Mouse (Mus musculus) spleen, adult 12 weeks (tissue): ENCODE measurements around the gene Krtap20-2.
"Not testable (repeated sequence)": the region's sequence is repeated elsewhere in the genome, so short reads cannot be mapped to it uniquely, and the experiment has no call there.

Experiments
- DNase-seq: peaks from one replicate; pipeline ENCODE4 v3.0.0; 2022; ENCODE audit warnings: low spot score

Gene Krtap20-2

GRCm38 (mm10) chr16:89205561-89205960, at the start of gene Krtap20-2:
Gene Krtap20-2, plus strand, starts transcription at chr16:89205861.
- DNase-seq: no peak

GRCm38 (mm10) chr16:89157652-89158051, 48.0 kb upstream of the Krtap20-2 start, which contains the start of gene Gm9789:
Gene Gm9789, plus strand, starts transcription at chr16:89157952.
- DNase-seq: no peak

DNA sequence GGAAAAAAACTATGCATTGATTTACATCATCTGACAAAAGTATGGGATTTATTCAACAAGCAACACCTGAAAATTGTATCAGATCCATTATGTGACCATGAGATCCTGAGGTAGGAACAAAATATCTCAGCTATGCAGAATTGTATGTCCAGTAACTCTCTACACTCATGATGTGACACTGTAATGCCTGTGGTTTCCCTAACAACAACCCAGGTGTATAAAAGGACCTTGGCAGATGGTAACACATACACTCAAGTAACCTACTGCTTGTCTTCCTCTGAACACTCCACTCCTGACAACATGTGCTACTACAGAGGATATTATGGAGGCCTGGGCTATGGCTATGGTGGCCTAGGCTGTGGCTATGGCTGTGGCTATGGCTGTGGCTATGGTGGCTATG, 36.5 kb upstream of the Krtap20-2 start, which contains the start of gene Gm7735:
TSS of gene Gm7735 (plus strand) at position 301 of the 400 bp plus-strand sequence.
- DNase-seq: not testable (repeated sequence)

- DNase-seq: no peak
Observed at GRCm38 (mm10) chr16:89174435-89174834, 31.2 kb upstream of the Krtap20-2 start, which contains the start of gene 1110057P08Rik. Gene 1110057P08Rik, plus strand, starts transcription at chr16:89174735.

DNA sequence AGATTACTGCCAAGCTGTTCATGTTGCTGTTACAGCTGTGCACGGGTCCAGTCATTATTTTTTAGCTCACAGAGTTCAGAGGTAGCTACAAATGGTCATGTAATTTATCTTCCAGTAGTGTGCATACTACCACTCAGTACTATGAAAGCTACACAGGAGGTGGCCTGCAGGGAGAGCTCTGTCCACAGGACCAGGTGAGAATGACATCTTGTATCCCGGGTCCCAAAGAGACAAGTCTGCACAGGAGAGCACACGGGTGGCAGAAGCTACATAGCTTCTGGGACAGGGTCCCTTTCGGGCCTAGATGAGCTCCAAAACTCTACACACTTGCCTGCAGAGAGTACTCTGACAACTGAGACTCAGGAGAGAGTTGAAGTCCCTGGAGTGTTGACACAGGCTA, 17.0 kb upstream of the Krtap20-2 start:
- DNase-seq: no peak
